Mouse (Mus musculus): Measurements from ENCODE around the gene Ess2. TPM values are rescaled to one million over a fixed set of nuclear protein-coding genes. Genes with fewer than 3 reads are reported as not detected.

Gene Ess2
- total and polyA plus RNA-seq, 3 experiments = 31.1 to 37.0 (median 33.1) TPM

- in situ Hi-C loops (cut with MboI; ENCODE audit: low pct_ligation_motif_present, low pct_unique_long_range_greater_than_20kb, low sequenced_read_pairs) (no loop called here), dilution Hi-C loops (cut with MboI; ENCODE audit: extremely low pct_ligation_motif_present, extremely low pct_unique_long_range_greater_than_20kb, low sequenced_read_pairs) (no loop called here)
- no peak within 1 kb of the TSS for H3K4me2 ChIP-seq (ENCODE audit: insufficient read depth, low read depth, poor library complexity, severe bottlenecking)
- no peaks in the 10 kb centered on the region for H3K79me2 ChIP-seq (replicated peaks; ENCODE audit: control insufficient read depth, extremely low read depth, insufficient read depth, poor library complexity, severe bottlenecking)
- no peak within 1 kb of the TSS for H3K4me3 ChIP-seq (replicated peaks in 1 of 3; ENCODE audit: low read depth in 2 of 3, low read length in 2 of 3, poor library complexity in 1 of 3)
- no peaks in the 10 kb centered on the region for H3K4me1 ChIP-seq (ENCODE audit: control insufficient read depth in 1 of 2, insufficient read depth in 2 of 2)
- TF ChIP-seq ZKSCAN1 (IDR thresholded peaks at IDR 0.05; ENCODE audit: borderline replicate concordance, low read depth, low read length) (no peak), GABPA (IDR thresholded peaks at IDR 0.05; ENCODE audit: insufficient replicate concordance, low read depth, low read length) (no peak), E2F4 (IDR thresholded peaks at IDR 0.05; ENCODE audit: insufficient replicate concordance, low read depth, low read length) (no peak), TBP (conservative IDR thresholded peaks at IDR 0.05; ENCODE audit: low read depth, low read length) (no peak), SIN3A (IDR thresholded peaks at IDR 0.05; ENCODE audit: low read length) (no peak), ETS1 (conservative IDR thresholded peaks at IDR 0.05; ENCODE audit: low read depth, low read length) (no peak), MAZ (IDR thresholded peaks at IDR 0.05; ENCODE audit: low read depth, low read length) (no peak), MXI1 (IDR thresholded peaks at IDR 0.05; ENCODE audit: low read depth, low read length) (no peak), EP300 (IDR thresholded peaks at IDR 0.05; ENCODE audit: low read length) (no peak), POLR2A (IDR thresholded peaks at IDR 0.05; ENCODE audit: low read depth, low read length) (no peak), TCF12 (IDR thresholded peaks at IDR 0.05; ENCODE audit: low read depth, low read length) (no peak), MYC (IDR thresholded peaks at IDR 0.05; ENCODE audit: low read depth, low read length) (no peak), JUN (IDR thresholded peaks at IDR 0.05; ENCODE audit: insufficient read depth, low read depth, low read length) (no peak), POLR2AphosphoS2 (IDR thresholded peaks at IDR 0.05; ENCODE audit: low read depth, low read length) (no peak), CTCF (conservative IDR thresholded peaks at IDR 0.05 in 1 of 2, IDR thresholded peaks at IDR 0.05 in 1 of 2; ENCODE audit: low read depth in 2 of 2, low read length in 2 of 2) (no peak), ZMIZ1 (IDR thresholded peaks at IDR 0.05; ENCODE audit: low read depth, low read length) (no peak), JUND (conservative IDR thresholded peaks at IDR 0.05; ENCODE audit: low read depth, low read length) (no peak), USF2 (conservative IDR thresholded peaks at IDR 0.05; ENCODE audit: low read depth, low read length) (no peak), BHLHE40 (IDR thresholded peaks at IDR 0.05; ENCODE audit: low read depth, low read length) (no peak)
- H3K9ac ChIP-seq (ENCODE audit: insufficient read depth, low read depth) = no peak within 1 kb of the TSS
- H3K27ac ChIP-seq (ENCODE audit: insufficient read depth, low read depth) = no peak within 1 kb of the TSS
- H3K27me3 ChIP-seq (replicated peaks) = no peaks in the 10 kb centered on the region
- H3K9me3 ChIP-seq (replicated peaks; ENCODE audit: low read length) = no peaks in the 10 kb centered on the region
- peaks cover 46 to 60% of the 10 kb centered on the region in 2 experiments for H3K36me3 ChIP-seq (replicated peaks in 1 of 2; ENCODE audit: control insufficient read depth in 1 of 2, insufficient read depth in 1 of 2, low read length in 1 of 2)
- DNase-seq (ENCODE audit: extremely low read depth) = no peak
Measured at GRCm38 (mm10) chr16:17898462-17898861, 12.7 kb downstream of the Ess2 start, which contains the start of the genes Dgcr2 and Tssk2. Gene Dgcr2 (minus strand): TSS chr16:17898562. Gene Tssk2 (plus strand): TSS chr16:17898637.

- Histone ChIP-seq H3K27me3 (replicated peaks) (no peaks in the 10 kb centered on the region), H3K4me3 (replicated peaks in 1 of 3; ENCODE audit: low read depth in 2 of 3, low read length in 2 of 3, poor library complexity in 1 of 3) (no peak overlapping the region), H3K79me2 (replicated peaks; ENCODE audit: control insufficient read depth, extremely low read depth, insufficient read depth, poor library complexity, severe bottlenecking) (0 out of 2 replicates have a peak, but pooled peaks cover under 1% of the 10 kb centered on the region), H3K36me3 (replicated peaks in 1 of 2; ENCODE audit: control insufficient read depth in 1 of 2, insufficient read depth in 1 of 2, low read length in 1 of 2) (peaks cover 22 to 36% of the 10 kb centered on the region in 2 experiments), H3K9ac (ENCODE audit: insufficient read depth, low read depth) (no peak overlapping the region), H3K4me2 (ENCODE audit: insufficient read depth, low read depth, poor library complexity, severe bottlenecking) (no peak overlapping the region), H3K9me3 (replicated peaks; ENCODE audit: low read length) (no peaks in the 10 kb centered on the region), H3K4me1 (ENCODE audit: control insufficient read depth in 1 of 2, insufficient read depth in 2 of 2) (peaks cover 0 to 8% of the 10 kb centered on the region in 2 experiments; a peak in 2 of 4 replicates), H3K27ac (ENCODE audit: insufficient read depth, low read depth) (no peak overlapping the region)
- in situ Hi-C loops (cut with MboI; ENCODE audit: low pct_ligation_motif_present, low pct_unique_long_range_greater_than_20kb, low sequenced_read_pairs) = no loop called here
- TF ChIP-seq E2F4 (IDR thresholded peaks at IDR 0.05; ENCODE audit: insufficient replicate concordance, low read depth, low read length) (no peak), BHLHE40 (IDR thresholded peaks at IDR 0.05; ENCODE audit: low read depth, low read length) (no peak), ZNF384 (IDR thresholded peaks at IDR 0.05; ENCODE audit: low read depth, low read length) (no peak), PAX5 (IDR thresholded peaks at IDR 0.05; ENCODE audit: low read length) (no peak), SMC3 (IDR thresholded peaks at IDR 0.05; ENCODE audit: low read depth, low read length) (no peak), MAZ (IDR thresholded peaks at IDR 0.05; ENCODE audit: low read depth, low read length) (no peak), MXI1 (IDR thresholded peaks at IDR 0.05; ENCODE audit: low read depth, low read length) (no peak), CHD1 (IDR thresholded peaks at IDR 0.05; ENCODE audit: low read depth, low read length) (no peak), JUN (IDR thresholded peaks at IDR 0.05; ENCODE audit: insufficient read depth, low read depth, low read length) (no peak), TBP (conservative IDR thresholded peaks at IDR 0.05; ENCODE audit: low read depth, low read length) (no peak), GABPA (IDR thresholded peaks at IDR 0.05; ENCODE audit: insufficient replicate concordance, low read depth, low read length) (no peak), UBTF (IDR thresholded peaks at IDR 0.05; ENCODE audit: low read depth, low read length) (no peak)
- no peak for DNase-seq (ENCODE audit: extremely low read depth)
- dilution Hi-C loops (cut with MboI; ENCODE audit: extremely low pct_ligation_motif_present, extremely low pct_unique_long_range_greater_than_20kb, low sequenced_read_pairs) = no loop called here
Measured at GRCm38 (mm10) chr16:17896091-17896490, 15.1 kb downstream of the Ess2 start.

Measured in CH12.LX (cell line).